Mouse (Mus musculus) left cerebral cortex, postnatal 10 days (tissue): ENCODE data around the gene Ddx54. TPM values are rescaled to one million over a fixed set of nuclear protein-coding genes. Genes with fewer than 3 reads are reported as not detected.

ENCODE experiments used
- DNase-seq, 2 experiments: peaks; one replicate each; pipeline ENCODE4 v3.0.0; 2021 to 2022; ENCODE audit warnings: low spot score in 2 of 2, mixed read lengths in 1 of 2; ENCODE audit errors: extremely low spot score in 1 of 2
- intact Hi-C: fragments of 180-260 bp; cut with DNase I; formaldehyde crosslinking; loops from one replicate; pipeline ENCODE4 v1.15.1; 2025
- total RNA-seq, 2 experiments: library from RNA; stranded (reverse); gene quantifications; 2 replicates each; pipeline ENCODE4 v1.2.3; 2021

The Ddx54 gene
- total RNA-seq, 2 experiments from 2014 or later = 47.5 to 48.8 TPM

DNA sequence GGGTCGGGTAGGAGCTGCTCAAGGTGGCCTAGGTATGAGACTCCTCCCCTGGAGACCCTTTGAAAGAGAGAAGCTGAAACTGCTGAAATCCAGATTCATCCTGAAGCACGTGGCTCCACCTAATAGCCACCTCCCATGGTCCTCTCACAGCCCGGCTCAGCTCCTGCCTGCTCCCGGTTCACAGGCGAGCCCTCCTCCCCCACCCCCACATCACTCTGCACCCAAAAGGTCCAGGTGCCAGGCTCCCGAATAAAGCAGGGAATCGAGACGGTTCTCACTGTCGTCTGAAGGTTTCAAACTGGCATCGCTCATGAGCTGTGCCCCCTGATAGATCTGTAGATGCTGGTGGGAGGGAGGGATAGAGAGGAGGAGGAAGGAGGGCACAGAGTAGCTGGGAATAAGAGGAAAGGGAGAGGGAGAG lies 7.3 kb upstream of the Ddx54 start:
- no peak for DNase-seq
- intact Hi-C loops = loop anchor here (2.0 kb wide), 1 partner anchor 100 kb away; no protein-coding TSS in a partner anchor

DNA sequence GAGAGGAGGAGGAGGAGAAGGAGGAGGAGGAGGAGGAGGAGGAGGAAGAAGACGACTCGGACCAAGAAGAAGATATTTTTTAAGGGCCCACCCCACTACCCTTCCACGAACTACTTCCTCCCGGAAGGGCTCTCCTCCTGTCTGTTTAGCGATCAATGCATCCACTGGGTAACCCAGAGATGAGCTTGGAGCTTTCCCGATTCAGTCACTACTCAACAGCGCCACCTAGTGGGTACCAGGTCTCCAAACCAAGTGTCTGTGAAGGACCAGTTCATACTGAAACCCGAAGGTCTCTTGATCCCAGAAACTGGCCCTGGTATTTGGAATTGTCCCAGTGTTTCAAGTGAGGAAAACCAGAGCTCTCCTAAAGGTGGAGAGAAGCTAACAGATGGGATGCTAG lies 6.9 kb upstream of the Ddx54 start:
- DNase-seq = peak; percentile 90 to 91
- intact Hi-C loops = loop anchor here (2.0 kb wide), 1 partner anchor 101 kb away; no protein-coding TSS in a partner anchor

DNA sequence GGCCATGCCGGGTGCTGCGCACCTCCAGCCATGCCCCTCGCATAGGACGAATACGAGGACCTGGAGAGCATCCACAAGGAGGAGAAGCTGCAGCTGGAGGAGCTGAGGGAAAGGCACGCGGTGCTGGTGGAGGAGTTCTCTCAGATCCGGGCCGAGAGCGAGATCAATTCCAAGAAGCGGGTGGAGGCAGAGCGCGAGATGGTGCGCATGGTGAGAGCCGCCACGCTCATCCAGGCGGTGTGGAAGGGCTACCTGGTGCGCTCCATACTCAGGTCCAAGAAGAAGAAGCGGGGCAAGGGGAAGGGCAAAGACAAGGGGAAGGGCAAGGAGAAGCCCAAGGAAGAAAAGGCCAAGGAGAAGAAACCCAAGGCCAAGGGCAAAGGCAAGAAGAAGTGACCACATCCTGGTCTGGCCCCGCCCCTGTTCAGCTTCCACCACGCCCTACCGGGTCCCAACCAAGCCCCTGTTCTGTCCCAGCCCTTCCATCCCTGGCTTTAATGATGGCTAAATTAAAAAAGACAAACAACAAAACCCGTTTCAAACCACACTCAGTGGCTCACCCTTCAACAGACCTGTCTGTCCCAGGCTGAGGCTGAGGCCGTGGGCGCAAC lies 5.8 kb upstream of the Ddx54 start:
- intact Hi-C loops = no loop called here
- DNase-seq = no peak

DNA sequence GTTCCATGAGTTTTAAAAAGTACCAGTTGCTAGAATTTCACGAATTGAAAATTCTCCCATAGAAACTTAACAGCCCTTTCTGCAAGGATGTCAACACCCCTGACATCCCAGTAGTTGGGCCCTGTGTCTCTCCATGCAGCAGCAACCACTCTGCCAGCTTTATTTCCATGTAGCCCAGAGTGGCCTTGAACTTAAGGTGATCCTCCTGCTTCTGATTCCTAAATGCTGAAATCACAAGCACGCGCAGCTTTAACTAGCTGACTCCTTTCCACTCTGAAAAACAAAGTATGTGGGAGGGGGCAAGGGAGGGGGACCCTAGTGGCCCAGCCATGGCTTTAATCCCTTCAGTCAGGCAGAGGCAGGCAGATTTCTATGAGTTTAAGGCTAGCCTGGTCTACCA lies 5.2 kb upstream of the Ddx54 start:
- no peak for DNase-seq
- intact Hi-C loops = no loop called here

DNA sequence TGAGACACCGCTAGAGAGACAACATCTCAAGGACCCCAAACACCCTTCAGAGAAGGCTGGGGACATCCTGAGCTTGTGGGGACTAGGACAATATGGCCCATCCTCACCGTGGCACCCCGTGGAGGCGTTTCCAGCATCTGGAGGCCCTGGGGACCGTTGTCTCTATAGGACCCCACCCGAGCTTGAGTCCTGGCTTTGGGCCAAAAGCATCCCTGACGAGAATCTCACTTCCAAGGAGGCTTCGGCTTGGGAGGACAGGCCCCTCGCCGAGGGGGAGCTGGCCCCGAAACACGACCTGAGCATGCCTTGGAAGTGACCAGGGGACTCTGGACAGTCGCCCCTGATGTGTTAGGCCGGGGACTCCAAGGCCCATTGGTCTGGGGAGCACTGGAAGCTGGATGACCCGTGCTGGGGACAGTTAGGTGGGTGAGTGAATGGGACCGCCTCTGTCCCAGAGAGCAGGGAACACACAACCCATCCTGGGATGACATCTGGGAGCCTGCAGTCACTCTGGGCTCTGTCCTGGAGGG lies 3.2 kb upstream of the Ddx54 start:
- intact Hi-C loops = no loop called here
- no peak for DNase-seq

DNA sequence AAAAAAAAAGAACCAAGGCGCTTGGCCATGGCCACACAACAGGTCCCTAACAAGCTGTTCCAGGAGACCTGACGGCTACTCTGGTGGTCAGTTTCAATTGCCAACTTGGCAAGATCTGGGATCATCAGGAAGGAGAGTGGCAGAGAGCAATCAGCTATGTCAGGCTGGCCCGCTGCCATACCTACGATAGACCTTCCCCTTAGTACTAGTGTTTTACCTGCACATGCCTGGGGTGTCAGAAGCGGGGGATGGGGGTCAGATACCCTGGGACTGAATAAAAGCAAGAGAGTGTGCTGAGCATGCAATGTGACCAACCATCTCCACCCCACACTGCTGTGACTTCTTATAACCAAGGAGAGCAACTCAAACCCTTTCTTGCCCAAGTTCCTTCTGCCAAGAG lies 1.6 kb upstream of the Ddx54 start:
- intact Hi-C loops = no loop called here
- no peak for DNase-seq

DNA sequence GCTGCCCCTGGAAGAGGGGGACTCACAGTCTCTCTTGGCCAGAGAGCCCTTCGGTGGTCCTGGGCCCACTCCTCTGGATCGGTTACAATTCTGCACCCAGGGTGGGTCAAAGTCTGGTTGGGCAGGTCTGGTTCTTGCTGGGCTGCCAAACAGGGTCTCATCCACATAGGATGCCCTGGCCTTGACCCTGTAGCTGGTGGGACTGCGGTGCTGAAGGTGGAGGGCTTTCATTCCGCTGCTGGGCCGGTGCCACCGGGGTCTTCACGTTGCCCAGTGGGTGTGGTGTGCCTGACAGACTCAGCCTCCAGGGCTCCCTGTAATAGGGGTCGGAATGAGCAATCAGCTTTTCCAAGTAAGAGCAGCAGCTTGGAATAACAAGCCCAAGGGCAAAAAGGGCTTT lies 1.1 kb upstream of the Ddx54 start:
- DNase-seq = no peak
- intact Hi-C loops = no loop called here

DNA sequence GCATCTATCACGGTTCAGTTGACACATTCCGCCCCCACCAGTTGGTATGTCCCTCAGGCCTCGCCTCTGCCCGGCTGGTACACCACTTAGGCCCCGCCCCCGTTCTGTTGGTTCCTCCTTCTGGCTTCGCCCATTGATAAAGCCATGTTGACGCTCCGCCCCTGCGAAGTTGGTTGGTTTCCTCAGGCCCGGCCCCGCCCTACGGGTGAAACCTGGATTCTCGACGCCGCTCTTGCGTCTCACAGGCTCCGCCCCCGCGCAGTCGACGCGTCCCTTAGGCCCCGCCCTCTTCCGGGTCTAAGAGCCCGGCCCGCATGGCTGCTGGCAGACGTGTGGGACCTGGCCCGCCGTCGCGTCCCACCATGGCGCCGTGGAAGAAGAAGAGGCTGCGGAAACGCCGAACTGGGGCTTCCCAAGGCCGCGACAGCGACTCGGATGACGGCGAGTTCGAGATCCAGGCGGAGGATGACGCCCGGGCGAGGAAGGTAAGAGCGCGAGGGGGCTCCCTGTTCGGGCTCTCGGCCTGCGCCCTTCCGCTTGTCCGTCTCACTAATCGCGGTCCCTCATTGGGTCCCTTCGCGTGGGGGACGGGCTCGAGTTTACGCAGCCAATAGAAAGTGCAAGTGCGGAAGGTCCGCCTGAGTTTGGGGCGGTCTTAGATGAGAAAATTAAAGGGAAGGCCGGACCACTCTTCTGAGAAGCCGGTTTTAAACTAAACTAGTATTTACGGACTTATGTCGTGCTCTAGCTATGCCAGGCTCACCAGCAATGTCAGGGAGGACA lies 474 bp downstream of the Ddx54 start:
- intact Hi-C loops = no loop called here
- DNase-seq = peak; percentile 100

DNA sequence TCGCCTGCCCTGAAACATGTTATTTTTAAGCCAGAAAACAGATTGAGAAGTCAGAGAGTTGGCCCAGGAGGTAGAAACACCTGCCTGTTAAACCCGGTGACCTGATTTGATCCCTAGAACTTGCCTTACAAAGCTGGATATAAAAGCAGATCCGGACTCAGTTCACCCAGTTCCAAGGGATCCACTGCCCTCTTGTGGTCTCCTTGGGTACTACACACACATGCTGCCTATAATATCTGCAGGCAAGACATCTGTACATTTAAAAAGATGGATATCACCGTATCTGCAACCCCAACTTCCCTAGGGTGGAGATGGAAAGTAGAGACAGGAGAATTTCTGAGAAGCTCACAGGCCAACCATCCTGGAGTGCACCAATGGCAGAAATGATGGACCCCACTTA lies 3.4 kb downstream of the Ddx54 start:
- peak in 1 of 2 experiments; percentile 55 for DNase-seq
- intact Hi-C loops = no loop called here

DNA sequence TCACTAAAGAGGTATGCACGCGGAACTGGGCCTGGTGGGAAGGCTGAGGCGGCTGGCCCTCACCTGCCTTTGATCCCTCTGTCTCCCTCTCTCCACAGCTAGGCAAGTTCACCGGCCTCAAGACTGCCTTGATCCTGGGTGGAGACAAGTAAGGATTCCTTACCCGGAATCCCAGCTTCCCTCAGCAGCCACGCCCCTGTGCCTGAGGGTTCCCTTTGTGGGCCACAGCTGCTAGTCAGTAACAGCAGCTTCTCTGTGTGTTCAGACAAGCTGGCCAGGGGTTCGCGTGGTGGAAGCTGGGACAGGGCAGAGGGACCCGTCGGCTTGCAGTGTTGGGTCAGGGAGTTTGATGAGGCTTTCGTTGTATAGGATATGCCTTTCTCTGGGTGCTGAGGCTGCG lies 6.2 kb downstream of the Ddx54 start:
- intact Hi-C loops = no loop called here
- DNase-seq = no peak

DNA sequence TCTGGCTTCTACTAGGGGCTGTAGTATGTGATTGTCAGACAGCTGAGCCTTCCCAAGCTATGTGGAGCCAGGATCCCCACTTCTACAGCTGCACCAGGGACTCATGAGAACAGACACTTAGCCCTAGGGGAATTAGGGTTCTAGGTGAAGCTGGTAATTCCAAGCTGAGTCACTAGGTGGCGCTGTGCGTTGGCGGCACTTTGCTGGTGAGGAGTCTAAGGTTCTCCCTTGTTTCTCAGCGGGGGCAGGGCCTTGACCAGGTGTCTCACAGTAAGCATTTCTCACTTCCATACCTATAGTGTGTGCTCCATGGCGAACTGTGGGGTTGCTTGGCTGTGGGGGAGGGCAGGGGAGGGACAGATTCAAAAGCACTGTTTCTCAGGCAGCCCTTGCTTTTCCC lies 6.7 kb downstream of the Ddx54 start:
- peak in 1 of 2 experiments; percentile 78 for DNase-seq
- intact Hi-C loops = no loop called here

DNA sequence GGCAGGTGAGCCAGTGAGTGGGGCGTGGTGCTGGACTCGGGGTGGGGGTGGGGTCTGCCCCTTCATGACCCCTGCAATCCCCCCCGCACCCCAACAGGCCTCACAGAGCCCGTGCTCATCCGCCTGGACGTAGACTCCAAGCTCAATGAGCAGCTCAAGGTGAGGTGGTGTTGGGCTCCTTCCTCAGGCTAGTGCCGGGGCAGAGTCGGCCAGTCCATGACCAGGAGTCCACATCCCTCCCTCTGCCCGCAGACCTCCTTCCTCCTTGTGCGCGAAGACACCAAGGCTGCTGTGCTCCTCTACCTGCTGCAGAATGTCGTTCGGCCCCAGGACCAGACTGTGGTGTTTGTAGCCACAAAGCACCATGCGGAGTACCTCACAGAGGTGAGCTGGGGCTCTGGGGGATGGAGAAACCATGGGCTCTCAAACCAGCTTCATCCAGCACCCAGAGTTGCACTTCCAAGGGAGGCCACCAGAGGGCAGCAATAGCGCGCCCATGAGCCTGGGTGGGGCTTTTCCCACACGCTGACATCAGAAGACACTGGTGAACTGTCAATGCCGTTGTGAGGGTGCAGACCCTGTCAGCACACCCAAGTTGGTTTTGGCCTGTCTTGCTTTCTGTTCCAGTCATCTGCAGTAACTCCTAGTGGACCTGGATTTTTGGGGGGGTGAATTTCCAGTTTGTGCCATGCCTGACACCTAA lies 8.0 kb downstream of the Ddx54 start:
- intact Hi-C loops = loop anchor here (2.0 to 5.0 kb wide), 4 partner anchors 28 to 127 kb away; partner anchors contain the start of genes Oas2 and Rasal1
- DNase-seq = peak; percentile 82 to 83

DNA sequence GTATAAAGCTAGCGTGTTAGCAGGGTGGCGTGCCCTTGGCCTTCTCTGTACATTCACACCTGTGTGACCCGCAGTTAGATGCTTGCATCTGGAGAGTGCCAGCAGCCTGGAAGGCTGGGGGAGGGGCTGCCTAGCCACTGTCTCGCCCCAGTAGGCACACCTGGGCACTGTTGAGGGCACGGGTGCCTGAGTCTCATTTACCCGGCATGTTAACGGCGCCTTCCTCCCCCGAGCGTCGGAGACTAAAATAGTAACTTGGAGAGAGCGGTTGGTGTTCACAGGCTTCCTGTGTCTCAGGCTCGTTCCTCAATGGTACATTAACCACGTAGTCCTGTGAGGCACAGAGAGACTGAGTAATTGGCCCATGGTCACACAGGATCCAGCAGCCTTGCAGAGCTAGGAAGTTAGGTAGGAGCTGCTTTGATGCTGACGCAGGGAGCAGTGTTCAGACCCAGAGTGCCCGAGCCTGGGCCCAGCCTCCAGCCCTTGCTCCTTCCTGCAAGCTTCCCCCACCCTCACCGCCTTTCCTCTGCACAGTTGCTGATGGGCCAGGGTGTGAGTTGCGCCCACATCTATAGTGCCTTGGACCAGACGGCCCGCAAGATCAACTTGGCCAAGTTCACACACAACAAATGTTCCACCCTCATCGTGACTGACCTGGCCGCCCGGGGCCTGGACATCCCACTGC lies 8.7 kb downstream of the Ddx54 start:
- no peak for DNase-seq
- intact Hi-C loops = loop anchor here (2.0 to 5.0 kb wide), 4 partner anchors 28 to 126 kb away; partner anchors contain the start of genes Oas2 and Rasal1

DNA sequence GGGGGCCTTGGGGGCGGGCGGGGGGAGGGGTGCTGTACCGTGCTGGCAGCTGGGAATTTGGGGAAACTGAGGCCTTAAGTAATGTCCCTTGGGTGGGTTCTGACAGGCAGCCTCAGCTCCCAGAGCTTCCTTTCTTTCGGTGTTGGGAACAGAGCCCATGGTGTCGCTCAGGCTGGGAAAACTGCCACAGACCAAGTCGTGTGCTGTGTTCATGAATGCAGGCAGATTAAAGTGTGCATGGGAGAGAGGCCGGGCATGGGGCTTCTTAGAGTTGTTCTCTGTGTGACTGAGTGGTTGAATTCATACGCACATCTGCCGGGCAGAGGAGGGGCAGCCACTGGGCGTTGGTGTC lies 9.3 kb downstream of the Ddx54 start:
- intact Hi-C loops = loop anchor here (2.0 to 5.0 kb wide), 4 partner anchors 27 to 125 kb away; partner anchors contain the start of genes Oas2 and Rasal1
- DNase-seq = no peak

DNA sequence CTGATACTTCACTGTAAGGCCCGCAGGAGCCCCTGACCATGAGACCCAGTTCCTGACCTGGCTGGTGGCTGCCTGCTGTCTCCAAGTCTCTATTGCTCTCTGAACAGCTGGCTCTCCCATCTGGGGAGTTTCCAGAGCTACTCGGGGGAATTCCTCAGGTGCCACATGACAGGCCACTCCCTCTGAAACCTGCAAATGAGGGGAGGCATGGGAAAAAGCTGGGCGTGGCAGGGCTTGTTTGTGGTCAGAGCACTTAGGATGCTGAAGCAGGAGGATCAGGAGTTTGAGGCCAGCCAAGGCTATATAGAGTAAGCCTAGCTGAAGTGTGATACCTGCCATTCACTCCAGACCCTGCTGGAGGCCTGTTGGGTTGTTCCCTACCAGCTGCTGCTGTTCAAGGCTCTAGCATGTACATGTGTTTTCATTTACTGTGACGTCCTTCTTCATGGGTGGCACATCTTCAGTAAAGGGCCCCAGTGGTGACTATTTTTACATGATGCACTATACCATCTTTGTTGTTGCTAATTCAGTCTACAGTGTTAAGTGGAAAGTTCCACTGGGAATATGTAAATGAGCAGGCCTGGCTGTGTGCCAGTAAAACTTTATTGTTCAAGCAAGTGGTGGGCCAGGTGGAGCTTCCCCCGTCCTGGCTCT lies 9.8 kb downstream of the Ddx54 start:
- peak in 1 of 2 experiments; percentile 58 for DNase-seq
- intact Hi-C loops = loop anchor here (5.0 kb wide), 1 partner anchor 125 kb away; the partner anchor contains the start of gene Oas2

DNA sequence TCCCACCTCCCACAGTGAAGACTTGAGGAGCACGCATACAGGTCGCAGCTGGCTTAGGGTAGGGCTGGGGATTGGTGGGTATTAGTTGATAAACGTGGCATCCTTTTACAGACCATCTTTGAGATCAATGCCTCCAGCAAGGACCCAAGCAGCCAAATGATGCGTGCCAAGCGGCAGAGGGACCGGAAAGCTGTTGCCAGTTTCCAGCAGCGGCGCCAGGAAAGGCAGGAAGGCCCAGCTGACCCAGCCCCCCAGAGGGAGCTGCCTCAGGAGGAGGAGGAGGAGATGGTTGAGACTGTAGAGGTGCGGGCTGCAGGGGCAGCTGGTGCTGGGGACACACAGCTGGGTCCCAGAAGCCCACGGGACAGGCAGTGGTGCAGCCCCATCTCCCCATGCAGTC lies 11.9 kb downstream of the Ddx54 start:
- intact Hi-C loops = loop anchor here (5.0 kb wide), 1 partner anchor 123 kb away; the partner anchor contains the start of gene Oas2

DNA sequence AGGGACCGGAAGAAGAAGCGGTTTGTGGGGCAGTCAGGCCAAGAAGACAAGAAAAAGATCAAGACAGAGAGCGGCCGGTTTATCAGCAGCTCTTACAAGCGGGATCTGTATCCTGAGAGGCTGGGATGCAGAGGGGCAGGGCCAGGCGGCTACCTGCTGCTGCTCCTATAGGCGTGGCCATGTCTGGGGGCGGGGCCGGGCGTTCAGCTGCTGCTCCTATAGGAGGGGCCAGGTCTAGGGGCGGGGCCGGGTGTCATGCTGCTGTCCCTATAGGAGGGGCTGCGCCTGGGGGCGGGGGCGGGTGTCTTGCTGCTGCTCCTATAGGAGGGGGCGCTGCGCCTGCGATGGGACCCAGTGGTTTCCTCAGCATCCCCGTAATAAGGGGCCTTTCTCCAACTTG lies 13.9 kb downstream of the Ddx54 start:
- intact Hi-C loops = no loop called here
- DNase-seq = peak in 1 of 2 experiments; percentile 70

More for the DNA sequence above, 11.9 kb downstream of the Ddx54 start:
- no peak for DNase-seq
